Mouse (Mus musculus): ENCODE measurements around the gene Syn2.
A peak's percentile ranks its signal among the peaks of the same experiment; 100 is the strongest.
"Not testable (repeated sequence)": the region's sequence is repeated elsewhere in the genome, so short reads cannot be mapped to it uniquely, and the experiment has no call there.

Syn2 gene

GRCm38 (mm10) chr6:115174845-115175244, 40.1 kb downstream of the Syn2 start:
- no peak for DNase-seq (ENCODE audit: low spot score in 2 of 2)

GRCm38 (mm10) chr6:115178826-115179225, 44.1 kb downstream of the Syn2 start:
- DNase-seq (ENCODE audit: low spot score in 2 of 2): no peak

GRCm38 (mm10) chr6:115181094-115181493, 46.4 kb downstream of the Syn2 start:
- DNase-seq (ENCODE audit: low spot score in 2 of 2): no peak

- no peak for DNase-seq (ENCODE audit: low spot score in 2 of 2)
Measured at GRCm38 (mm10) chr6:115191111-115191510, 56.4 kb downstream of the Syn2 start.

GRCm38 (mm10) chr6:115200753-115201152, 66.1 kb downstream of the Syn2 start:
- no peak for DNase-seq (ENCODE audit: low spot score in 2 of 2)

- no peak for DNase-seq (ENCODE audit: low spot score in 2 of 2)
Measured at GRCm38 (mm10) chr6:115203029-115203428, 68.3 kb downstream of the Syn2 start.

- peak; percentile 50 to 52 for DNase-seq (ENCODE audit: low spot score in 2 of 2)
Measured at GRCm38 (mm10) chr6:115210187-115210586, 75.5 kb downstream of the Syn2 start.

- DNase-seq (ENCODE audit: low spot score in 2 of 2): no peak
Measured at GRCm38 (mm10) chr6:115210820-115211219, 76.1 kb downstream of the Syn2 start.

- no peak for DNase-seq (ENCODE audit: low spot score in 2 of 2)
Measured at GRCm38 (mm10) chr6:115212132-115212903, 77.6 kb downstream of the Syn2 start.

- no peak for DNase-seq (ENCODE audit: low spot score in 2 of 2)
Measured at GRCm38 (mm10) chr6:115213129-115213528, 78.4 kb downstream of the Syn2 start.

GRCm38 (mm10) chr6:115221215-115221641, 86.5 kb downstream of the Syn2 start:
- DNase-seq (ENCODE audit: low spot score in 2 of 2): peak; percentile 70 to 74

- DNase-seq (ENCODE audit: low spot score in 2 of 2): peak in 1 of 2 experiments; percentile 46
Measured at GRCm38 (mm10) chr6:115225519-115225918, 90.8 kb downstream of the Syn2 start.

- no peak for DNase-seq (ENCODE audit: low spot score in 2 of 2)
Measured at GRCm38 (mm10) chr6:115227043-115227442, 92.3 kb downstream of the Syn2 start, which contains the start of gene Gm17482. Gene Gm17482 (plus strand): TSS chr6:115227343.

- peak; percentile 90 to 92 for DNase-seq (ENCODE audit: low spot score in 2 of 2)
Measured at GRCm38 (mm10) chr6:115227529-115227928, 92.8 kb downstream of the Syn2 start.

GRCm38 (mm10) chr6:115230557-115230956, 95.9 kb downstream of the Syn2 start:
- no peak for DNase-seq (ENCODE audit: low spot score in 2 of 2)

GRCm38 (mm10) chr6:115231836-115232235, 97.1 kb downstream of the Syn2 start:
- DNase-seq (ENCODE audit: low spot score in 2 of 2): no peak

GRCm38 (mm10) chr6:115232562-115232961, 97.9 kb downstream of the Syn2 start:
- no peak for DNase-seq (ENCODE audit: low spot score in 2 of 2)

- DNase-seq (ENCODE audit: low spot score in 2 of 2): no peak
Measured at GRCm38 (mm10) chr6:115238031-115239027, 103.6 kb downstream of the Syn2 start.

- no peak for DNase-seq (ENCODE audit: low spot score in 2 of 2)
Measured at GRCm38 (mm10) chr6:115239335-115239734, 104.6 kb downstream of the Syn2 start.

- DNase-seq (ENCODE audit: low spot score in 2 of 2): not testable (repeated sequence)
Measured at GRCm38 (mm10) chr6:115240431-115240830, 105.7 kb downstream of the Syn2 start.

GRCm38 (mm10) chr6:115241131-115241699, 106.5 kb downstream of the Syn2 start:
- DNase-seq (ENCODE audit: low spot score in 2 of 2): no peak

GRCm38 (mm10) chr6:115241939-115242338, 107.2 kb downstream of the Syn2 start:
- DNase-seq (ENCODE audit: low spot score in 2 of 2): no peak
